Mouse (Mus musculus): Measurements from ENCODE around the gene Nr4a1. TPM values are rescaled to one million over a fixed set of nuclear protein-coding genes. Genes with fewer than 3 reads are reported as not detected.

The Nr4a1 gene
- total RNA-seq, 2 experiments from 2014 or later = 22.5 to 23.1 TPM

- DNase-seq = no peak
Observed at GRCm38 (mm10) chr15:101286129-101286770, 32.2 kb downstream of the Nr4a1 start.

- DNase-seq = no peak
Observed at GRCm38 (mm10) chr15:101287361-101287760, 33.3 kb downstream of the Nr4a1 start.

- DNase-seq = no peak
Observed at GRCm38 (mm10) chr15:101290354-101290753, 36.3 kb downstream of the Nr4a1 start.

GRCm38 (mm10) chr15:101292012-101292411, 37.9 kb downstream of the Nr4a1 start:
- no peak for DNase-seq

- no peak for DNase-seq
Observed at GRCm38 (mm10) chr15:101293025-101293621, 39.1 kb downstream of the Nr4a1 start, which contains the start of gene 6030408B16Rik. 6030408B16Rik (plus strand) TSS chr15:101293212.

- no peak for DNase-seq
Observed at GRCm38 (mm10) chr15:101294028-101294894, 40.2 kb downstream of the Nr4a1 start.

GRCm38 (mm10) chr15:101295106-101295505, 41.0 kb downstream of the Nr4a1 start:
- DNase-seq = no peak

- no peak for DNase-seq
Observed at GRCm38 (mm10) chr15:101295616-101296015, 41.5 kb downstream of the Nr4a1 start.

- DNase-seq = no peak
Observed at GRCm38 (mm10) chr15:101296091-101296490, 42.0 kb downstream of the Nr4a1 start.

- no peak for DNase-seq
Observed at GRCm38 (mm10) chr15:101297988-101298387, 43.9 kb downstream of the Nr4a1 start.

GRCm38 (mm10) chr15:101298550-101298949, 44.5 kb downstream of the Nr4a1 start:
- DNase-seq = no peak

- DNase-seq = no peak
Observed at GRCm38 (mm10) chr15:101299480-101299960, 45.5 kb downstream of the Nr4a1 start.

GRCm38 (mm10) chr15:101300128-101300527, 46.1 kb downstream of the Nr4a1 start:
- DNase-seq = no peak

- no peak for DNase-seq
Observed at GRCm38 (mm10) chr15:101302201-101302600, 48.1 kb downstream of the Nr4a1 start.

- no peak for DNase-seq
Observed at GRCm38 (mm10) chr15:101303830-101304229, 49.8 kb downstream of the Nr4a1 start.

GRCm38 (mm10) chr15:101306459-101306858, 52.4 kb downstream of the Nr4a1 start:
- DNase-seq = no peak

GRCm38 (mm10) chr15:101308440-101309348, 54.6 kb downstream of the Nr4a1 start:
- DNase-seq = no peak

- DNase-seq = no peak
Observed at GRCm38 (mm10) chr15:101309493-101309892, 55.4 kb downstream of the Nr4a1 start.

GRCm38 (mm10) chr15:101311087-101311770, 57.2 kb downstream of the Nr4a1 start:
- DNase-seq = no peak

GRCm38 (mm10) chr15:101312006-101312405, 57.9 kb downstream of the Nr4a1 start:
- DNase-seq = no peak

GRCm38 (mm10) chr15:101315378-101315777, 61.3 kb downstream of the Nr4a1 start:
- DNase-seq = no peak
